Mouse (Mus musculus) heart, adult 2 months (tissue): ENCODE measurements around the gene Erc2.

Experiments
- CTCF ChIP-seq: fragments of 200-600 bp; IDR thresholded peaks from 2 replicates; pipeline ENCODE4 v1.8.1; 2022; ENCODE audit warnings: antibody characterized with exemption, mild to moderate bottlenecking, moderate library complexity
- POLR2A ChIP-seq: fragments of 200-500 bp; IDR thresholded peaks from 2 replicates; pipeline ENCODE4 v1.6.1; 2011; ENCODE audit warnings: mild to moderate bottlenecking, low read depth, low read length, control low read depth; ENCODE audit not compliant: insufficient read depth

DNA sequence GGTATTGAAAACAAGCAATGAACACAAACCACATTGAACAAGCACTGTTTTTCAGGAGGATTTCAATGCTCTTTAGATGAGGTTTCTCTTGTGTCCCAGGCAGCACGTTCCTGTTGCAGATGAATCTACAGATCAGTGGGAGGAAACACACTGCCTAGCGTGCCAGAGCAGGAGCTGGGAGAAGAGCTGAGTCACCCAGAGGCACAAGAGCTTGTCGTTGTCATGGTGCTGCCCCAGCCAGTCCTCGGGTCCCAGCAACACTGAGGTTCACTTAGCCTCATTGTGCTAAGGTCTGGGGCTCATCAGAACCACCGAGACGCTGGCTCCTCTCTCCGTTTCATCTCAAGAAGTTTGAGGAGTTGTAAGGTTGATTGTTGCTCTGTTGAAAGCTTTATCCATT, 188.6 kb downstream of the Erc2 start:
- TF ChIP-seq POLR2A (no peak), CTCF (no peak)
